Mouse (Mus musculus): Measurements from ENCODE around the gene Klk11.

The Klk11 gene

GRCm38 (mm10) chr7:43797333-43797769 is 22.9 kb downstream of the Klk11 start, which contains the start of gene Klk8:
Klk8 (plus strand) TSS chr7:43797577.
- DNase-seq, result peak; percentile 43

- no peak for DNase-seq
These were observed 23.5 kb downstream of the Klk11 start for GRCm38 (mm10) chr7:43797844-43798462.

GRCm38 (mm10) chr7:43799876-43800275 is 25.5 kb downstream of the Klk11 start:
- no peak for DNase-seq

GRCm38 (mm10) chr7:43810994-43811393 is 36.6 kb downstream of the Klk11 start, which contains the start of gene Klk7:
Klk7 (plus strand) TSS chr7:43811294.
- no peak for DNase-seq

GRCm38 (mm10) chr7:43815211-43815610 is 40.8 kb downstream of the Klk11 start:
- no peak for DNase-seq

- DNase-seq, result no peak
These were observed 42.3 kb downstream of the Klk11 start for GRCm38 (mm10) chr7:43816746-43817145.

- DNase-seq, result no peak
These were observed 47.2 kb downstream of the Klk11 start for GRCm38 (mm10) chr7:43821581-43821980.

- DNase-seq, result no peak
These were observed 49.8 kb downstream of the Klk11 start, which contains the start of gene Klk6 for GRCm38 (mm10) chr7:43824199-43824598. Klk6 (plus strand) TSS chr7:43824499.

- DNase-seq, result no peak
These were observed 51.7 kb downstream of the Klk11 start for GRCm38 (mm10) chr7:43826056-43826455.

- no peak for DNase-seq
These were observed 53.3 kb downstream of the Klk11 start for GRCm38 (mm10) chr7:43827706-43828105.
